Mouse (Mus musculus): Measurements from ENCODE around the gene Mpv17l.

DNA sequence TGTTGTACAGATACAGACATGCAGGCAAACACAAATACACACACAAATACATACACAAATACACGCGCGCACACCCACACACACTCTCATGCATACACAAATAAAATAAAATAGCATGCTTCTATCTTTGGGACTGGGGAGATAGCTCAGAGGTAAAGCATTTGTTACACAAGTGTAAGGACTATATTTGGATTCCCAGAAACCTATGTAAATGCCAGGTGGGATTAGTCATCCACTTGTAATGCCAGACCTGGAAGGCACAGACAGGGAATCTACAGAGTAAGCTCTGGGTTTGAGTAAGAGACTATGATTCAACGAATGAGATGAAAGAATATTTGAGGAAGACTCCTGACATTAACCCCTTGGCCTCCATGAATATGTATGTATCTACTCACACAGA lies 27.5 kb upstream of the Mpv17l start:
- no peak for TF ChIP-seq POLR2A (IDR thresholded peaks at IDR 0.05; ENCODE audit: low read depth, low read length)
- TF ChIP-seq CTCF (conservative IDR thresholded peaks at IDR 0.05; ENCODE audit: insufficient read depth, insufficient read length, low read depth, low read length) = no peak
